Mouse (Mus musculus): Measurements from ENCODE around the gene Foxo1. TPM values are rescaled to one million over a fixed set of nuclear protein-coding genes. Genes with fewer than 3 reads are reported as not detected.

The Foxo1 gene
- polyA plus RNA-seq, 2 experiments: 7.0 to 7.6 TPM

- DNase-seq (ENCODE audit: low spot score) (no peak), ATAC-seq (ENCODE audit: low FRiP score, low read depth) (no peak)
- H3K27ac ChIP-seq (replicated peaks; ENCODE audit: low read depth, low read length): no peak overlapping the region
- no peaks in the 10 kb centered on the region for H3K4me1 ChIP-seq (ENCODE audit: control insufficient read depth, insufficient read depth, low read length)
- H3K9ac ChIP-seq (ENCODE audit: low read depth, low read length, severe bottlenecking): no peak overlapping the region
- H3K27me3 ChIP-seq (ENCODE audit: control insufficient read depth, insufficient read depth, low read length): no peaks in the 10 kb centered on the region
- H3K4me2 ChIP-seq (replicated peaks; ENCODE audit: low read depth, low read length, severe bottlenecking): no peak overlapping the region
- H3K36me3 ChIP-seq (ENCODE audit: control insufficient read depth, insufficient read depth, low read length): no peaks in the 10 kb centered on the region
- TF ChIP-seq POLR2A (IDR thresholded peaks at IDR 0.05; ENCODE audit: borderline replicate concordance, extremely low read depth, insufficient read depth, insufficient read length): no peak
- H3K9me3 ChIP-seq (ENCODE audit: control insufficient read depth, low read length): no peaks in the 10 kb centered on the region
- no peak overlapping the region for H3K4me3 ChIP-seq (replicated peaks; ENCODE audit: low read length)
- WGBS: 86% methylated on average over 3 of the region's 3 CpGs
Observed at GRCm38 (mm10) chr3:52237136-52237535, 31.0 kb upstream of the Foxo1 start.

DNA sequence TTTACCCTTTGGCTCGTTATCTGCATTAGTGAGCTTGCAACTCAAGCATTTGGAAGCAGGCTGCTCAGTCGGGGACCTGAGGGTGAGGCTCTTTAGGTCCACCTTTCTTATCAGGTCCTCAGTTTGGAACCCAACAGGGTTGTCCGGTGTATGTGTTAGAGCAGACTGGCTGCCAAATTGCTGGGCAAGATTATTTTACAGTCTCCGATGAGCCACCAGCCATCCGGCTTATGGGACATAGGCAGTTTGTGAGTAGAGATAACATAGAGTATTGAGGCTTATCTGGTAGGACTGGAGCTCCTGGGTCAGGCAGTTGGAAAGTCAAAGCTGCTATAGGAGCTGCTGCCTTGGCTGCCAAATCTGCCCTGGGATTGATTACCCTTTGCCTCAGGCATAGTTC, 27.1 kb upstream of the Foxo1 start:
- H3K4me3 ChIP-seq (replicated peaks; ENCODE audit: low read length): no peak overlapping the region
- no peaks in the 10 kb centered on the region for H3K4me1 ChIP-seq (ENCODE audit: control insufficient read depth, insufficient read depth, low read length)
- WGBS: 73% methylated on average over 5 of the region's 5 CpGs
- H3K4me2 ChIP-seq (replicated peaks; ENCODE audit: low read depth, low read length, severe bottlenecking): no peak overlapping the region
- H3K9me3 ChIP-seq (ENCODE audit: control insufficient read depth, low read length): no peaks in the 10 kb centered on the region
- DNase-seq (ENCODE audit: low spot score) (no peak), ATAC-seq (ENCODE audit: low FRiP score, low read depth) (no peak)
- H3K27me3 ChIP-seq (ENCODE audit: control insufficient read depth, insufficient read depth, low read length): no peaks in the 10 kb centered on the region
- TF ChIP-seq POLR2A (IDR thresholded peaks at IDR 0.05; ENCODE audit: borderline replicate concordance, extremely low read depth, insufficient read depth, insufficient read length): no peak
- no peaks in the 10 kb centered on the region for H3K36me3 ChIP-seq (ENCODE audit: control insufficient read depth, insufficient read depth, low read length)
- H3K27ac ChIP-seq (replicated peaks; ENCODE audit: low read depth, low read length): no peak overlapping the region
- no peak overlapping the region for H3K9ac ChIP-seq (ENCODE audit: low read depth, low read length, severe bottlenecking)

DNA sequence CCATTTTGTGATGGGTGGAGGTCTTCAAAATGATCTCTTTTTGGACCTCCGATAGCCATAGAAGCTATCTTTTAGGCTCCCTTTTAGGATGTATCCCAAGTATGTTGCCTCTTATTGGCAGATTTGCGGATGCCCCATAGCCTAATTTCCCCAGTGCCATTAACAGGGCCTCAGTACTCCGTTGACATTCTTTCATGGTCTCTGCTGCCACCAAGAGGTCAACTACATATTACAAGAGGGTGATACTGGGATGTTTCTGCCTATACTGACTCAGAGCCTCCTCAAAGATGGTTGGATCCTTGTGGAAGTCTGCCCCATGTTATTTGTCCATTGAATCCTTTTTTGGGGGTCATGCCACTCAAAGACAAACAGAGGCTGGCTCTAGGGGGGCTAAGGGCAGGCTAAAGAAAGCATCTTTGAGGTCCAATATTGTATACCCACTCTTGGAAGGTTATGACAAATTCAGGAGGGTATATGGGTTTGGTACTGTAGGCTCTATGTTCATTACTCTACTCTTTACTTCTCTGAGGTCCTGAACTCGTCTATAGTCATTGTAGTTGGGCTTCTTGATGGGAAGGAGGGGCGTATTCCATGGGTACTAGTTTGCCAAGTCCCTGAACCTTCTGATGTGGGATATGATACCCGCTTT, 25.6 kb upstream of the Foxo1 start:
- H3K27me3 ChIP-seq (ENCODE audit: control insufficient read depth, insufficient read depth, low read length): no peaks in the 10 kb centered on the region
- H3K9ac ChIP-seq (ENCODE audit: low read depth, low read length, severe bottlenecking): no peak overlapping the region
- H3K27ac ChIP-seq (replicated peaks; ENCODE audit: low read depth, low read length): no peak overlapping the region
- no peak overlapping the region for H3K4me2 ChIP-seq (replicated peaks; ENCODE audit: low read depth, low read length, severe bottlenecking)
- peak; percentile 68 for DNase-seq (ENCODE audit: low spot score)
- no peaks in the 10 kb centered on the region for H3K36me3 ChIP-seq (ENCODE audit: control insufficient read depth, insufficient read depth, low read length)
- 40% methylated on average over 6 of the region's 6 CpGs for WGBS
- 0 out of 2 replicates have a peak, but pooled peaks have one; percentile 41 for ATAC-seq (ENCODE audit: low FRiP score, low read depth)
- no peak overlapping the region for H3K4me3 ChIP-seq (replicated peaks; ENCODE audit: low read length)
- no peaks in the 10 kb centered on the region for H3K4me1 ChIP-seq (ENCODE audit: control insufficient read depth, insufficient read depth, low read length)
- no peak for TF ChIP-seq POLR2A (IDR thresholded peaks at IDR 0.05; ENCODE audit: borderline replicate concordance, extremely low read depth, insufficient read depth, insufficient read length)
- no peaks in the 10 kb centered on the region for H3K9me3 ChIP-seq (ENCODE audit: control insufficient read depth, low read length)

DNA sequence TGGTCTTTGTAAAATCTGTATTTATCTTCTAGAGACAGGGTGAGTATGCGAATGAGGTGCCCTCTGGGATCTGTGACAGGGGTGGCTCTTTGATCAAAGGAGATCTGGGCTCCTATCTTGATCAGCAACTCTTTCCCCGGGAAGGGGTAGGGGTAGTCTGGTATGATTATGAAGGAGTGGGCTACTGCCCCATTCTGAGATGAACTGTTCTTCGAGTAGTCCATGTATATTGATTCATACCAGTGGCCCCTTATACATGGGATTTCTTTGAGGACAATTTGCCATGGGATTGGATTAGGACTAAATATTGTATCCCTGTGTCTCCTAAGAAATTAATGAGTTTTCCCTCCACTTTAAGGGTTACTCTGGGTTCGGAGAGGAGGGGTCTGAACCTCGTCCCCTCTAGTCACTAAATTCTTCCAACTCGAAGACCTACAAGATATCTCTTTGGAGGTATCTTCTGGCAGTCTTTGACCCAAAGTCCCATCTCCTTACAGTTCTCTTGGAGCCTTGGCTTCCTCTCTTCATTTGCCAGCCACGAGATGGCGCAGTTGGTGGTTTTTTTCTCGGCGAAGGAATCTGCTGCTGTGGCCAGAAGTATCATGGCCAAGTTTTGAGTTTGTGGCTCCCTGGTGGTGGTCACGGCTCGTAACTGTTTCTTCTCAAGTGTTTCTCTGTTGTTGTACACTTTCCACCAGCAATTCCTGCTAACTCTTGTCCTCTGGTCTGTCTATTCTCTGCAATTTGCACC, 24.7 kb upstream of the Foxo1 start:
- DNase-seq (ENCODE audit: low spot score) (no peak), ATAC-seq (ENCODE audit: low FRiP score, low read depth) (no peak)
- no peaks in the 10 kb centered on the region for H3K36me3 ChIP-seq (ENCODE audit: control insufficient read depth, insufficient read depth, low read length)
- H3K27ac ChIP-seq (replicated peaks; ENCODE audit: low read depth, low read length): no peak overlapping the region
- H3K4me3 ChIP-seq (replicated peaks; ENCODE audit: low read length): no peak overlapping the region
- no peak overlapping the region for H3K4me2 ChIP-seq (replicated peaks; ENCODE audit: low read depth, low read length, severe bottlenecking)
- H3K27me3 ChIP-seq (ENCODE audit: control insufficient read depth, insufficient read depth, low read length): no peaks in the 10 kb centered on the region
- H3K4me1 ChIP-seq (ENCODE audit: control insufficient read depth, insufficient read depth, low read length): no peaks in the 10 kb centered on the region
- no peak for TF ChIP-seq POLR2A (IDR thresholded peaks at IDR 0.05; ENCODE audit: borderline replicate concordance, extremely low read depth, insufficient read depth, insufficient read length)
- no peaks in the 10 kb centered on the region for H3K9me3 ChIP-seq (ENCODE audit: control insufficient read depth, low read length)
- WGBS: 51% methylated on average over 12 of the region's 12 CpGs
- no peak overlapping the region for H3K9ac ChIP-seq (ENCODE audit: low read depth, low read length, severe bottlenecking)

DNA sequence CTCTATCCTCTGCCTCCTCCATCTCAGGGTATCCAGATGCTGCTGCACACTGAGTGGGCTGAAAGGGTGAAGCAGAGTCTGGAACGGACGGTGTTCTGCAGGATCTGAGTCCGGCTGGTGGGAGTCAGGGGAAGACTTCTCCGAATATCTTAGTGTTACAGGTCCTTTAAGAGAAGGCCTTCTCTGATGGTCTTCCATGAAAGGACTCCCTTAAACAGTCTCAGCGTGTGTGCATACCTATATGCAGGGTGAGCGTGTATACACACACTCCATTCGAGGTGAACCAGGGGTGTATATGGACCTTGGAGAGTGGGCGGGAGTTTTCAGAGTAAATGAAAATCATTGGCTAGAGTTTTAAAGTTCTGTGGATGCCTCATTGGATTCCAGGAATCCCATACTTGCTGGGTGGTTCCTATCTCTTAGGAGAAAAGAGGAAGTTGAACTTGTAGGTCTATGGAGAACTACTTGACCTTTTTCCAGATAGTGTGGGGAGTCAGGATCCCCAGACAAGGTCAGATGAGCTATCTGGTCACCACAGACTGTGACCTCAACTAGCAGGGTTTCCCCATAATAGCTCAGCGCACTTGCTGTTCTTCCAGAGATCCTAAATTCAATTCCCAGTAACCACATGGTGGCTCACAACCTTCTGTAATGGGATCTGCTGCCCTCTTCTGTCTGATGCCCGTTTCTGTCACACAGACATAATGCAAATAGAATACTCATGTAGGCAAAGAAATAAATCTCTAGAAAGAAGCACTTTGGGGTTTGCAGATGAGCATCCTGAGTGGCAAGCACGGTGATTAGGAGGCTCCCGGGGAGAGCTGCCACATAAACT, 21.9 kb upstream of the Foxo1 start:
- Histone ChIP-seq H3K4me2 (replicated peaks; ENCODE audit: low read depth, low read length, severe bottlenecking) (no peak overlapping the region), H3K27ac (replicated peaks; ENCODE audit: low read depth, low read length) (no peak overlapping the region), H3K9ac (ENCODE audit: low read depth, low read length, severe bottlenecking) (no peak overlapping the region), H3K36me3 (ENCODE audit: control insufficient read depth, insufficient read depth, low read length) (no peaks in the 10 kb centered on the region), H3K4me3 (replicated peaks; ENCODE audit: low read length) (no peak overlapping the region), H3K4me1 (ENCODE audit: control insufficient read depth, insufficient read depth, low read length) (no peaks in the 10 kb centered on the region), H3K27me3 (ENCODE audit: control insufficient read depth, insufficient read depth, low read length) (no peaks in the 10 kb centered on the region), H3K9me3 (ENCODE audit: control insufficient read depth, low read length) (no peaks in the 10 kb centered on the region)
- TF ChIP-seq POLR2A (IDR thresholded peaks at IDR 0.05; ENCODE audit: borderline replicate concordance, extremely low read depth, insufficient read depth, insufficient read length): no peak
- 81% methylated on average over 12 of the region's 12 CpGs for WGBS
- no peak for DNase-seq (ENCODE audit: low spot score)
- no peak for ATAC-seq (ENCODE audit: low FRiP score, low read depth)

Data from limb, embryonic 14.5 days (tissue).